Mouse (Mus musculus) thymus, adult 2 months (tissue): Measurements from ENCODE around the gene Chrm5. TPM values are rescaled to one million over a fixed set of nuclear protein-coding genes. Genes with fewer than 3 reads are reported as not detected.

Experiments
- DNase-seq: peaks from one replicate; pipeline ENCODE4 v3.0.0; 2021
- H3K27ac ChIP-seq: fragments of 200-500 bp; 2 replicates; pipeline ENCODE4 v1.5.1; 2012; ENCODE audit warnings: low read length, control low read depth; ENCODE audit not compliant: control insufficient read depth, insufficient read depth
- H3K27me3 ChIP-seq: fragments of 200-500 bp; 2 replicates; pipeline ENCODE4 v1.6.1; 2012; ENCODE audit warnings: mild to moderate bottlenecking, low read length, moderate library complexity, mixed read lengths; ENCODE audit not compliant: control insufficient read depth, insufficient read depth
- H3K36me3 ChIP-seq: fragments of 200-500 bp; 2 replicates; pipeline ENCODE4 v1.6.1; 2012; ENCODE audit warnings: mild to moderate bottlenecking, low read length, moderate library complexity; ENCODE audit not compliant: control insufficient read depth, insufficient read depth
- H3K4me1 ChIP-seq: fragments of 200-500 bp; replicated peaks from 2 replicates; pipeline ENCODE4 v1.6.1; 2012; ENCODE audit warnings: low read length; ENCODE audit not compliant: control insufficient read depth, insufficient read depth
- H3K4me3 ChIP-seq: fragments of 200-500 bp; 2 replicates; pipeline ENCODE4 v1.5.1; 2012; ENCODE audit warnings: mild to moderate bottlenecking, low read length, control low read depth, moderate library complexity; ENCODE audit not compliant: control insufficient read depth, insufficient read depth
- CTCF ChIP-seq: fragments of 200-500 bp; IDR thresholded peaks from 2 replicates; pipeline ENCODE4 v1.5.1; 2012; ENCODE audit warnings: mild to moderate bottlenecking, control low read depth, low read length, moderate library complexity, borderline replicate concordance; ENCODE audit not compliant: control insufficient read depth, poor library complexity, insufficient read depth; ENCODE audit errors: extremely low read depth
- POLR2A ChIP-seq: fragments of 200-500 bp; IDR thresholded peaks from 2 replicates; pipeline ENCODE4 v1.6.1; 2012; ENCODE audit warnings: mild to moderate bottlenecking, low read length, control low read depth, moderate library complexity; ENCODE audit not compliant: control insufficient read depth, poor library complexity, insufficient read depth; ENCODE audit errors: extremely low read depth
- WGBS: fragments of 180-500 bp; shearing (Covaris S2); methylation state at CpG from one replicate; pipeline ENCODE4 v1.1.7; 2018; 5-methylcytosine and 5-hydroxymethylcytosine counted together
- polyA plus RNA-seq: library from polyadenylated mRNA; depleted of rRNA; stranded (reverse); fragments of >200 nt; gene quantifications from 2 replicates; pipeline ENCODE4 v1.2.3, GENCODE M21; 2012

Gene Chrm5
- polyA plus RNA-seq, 1 experiment, result not detected

DNA sequence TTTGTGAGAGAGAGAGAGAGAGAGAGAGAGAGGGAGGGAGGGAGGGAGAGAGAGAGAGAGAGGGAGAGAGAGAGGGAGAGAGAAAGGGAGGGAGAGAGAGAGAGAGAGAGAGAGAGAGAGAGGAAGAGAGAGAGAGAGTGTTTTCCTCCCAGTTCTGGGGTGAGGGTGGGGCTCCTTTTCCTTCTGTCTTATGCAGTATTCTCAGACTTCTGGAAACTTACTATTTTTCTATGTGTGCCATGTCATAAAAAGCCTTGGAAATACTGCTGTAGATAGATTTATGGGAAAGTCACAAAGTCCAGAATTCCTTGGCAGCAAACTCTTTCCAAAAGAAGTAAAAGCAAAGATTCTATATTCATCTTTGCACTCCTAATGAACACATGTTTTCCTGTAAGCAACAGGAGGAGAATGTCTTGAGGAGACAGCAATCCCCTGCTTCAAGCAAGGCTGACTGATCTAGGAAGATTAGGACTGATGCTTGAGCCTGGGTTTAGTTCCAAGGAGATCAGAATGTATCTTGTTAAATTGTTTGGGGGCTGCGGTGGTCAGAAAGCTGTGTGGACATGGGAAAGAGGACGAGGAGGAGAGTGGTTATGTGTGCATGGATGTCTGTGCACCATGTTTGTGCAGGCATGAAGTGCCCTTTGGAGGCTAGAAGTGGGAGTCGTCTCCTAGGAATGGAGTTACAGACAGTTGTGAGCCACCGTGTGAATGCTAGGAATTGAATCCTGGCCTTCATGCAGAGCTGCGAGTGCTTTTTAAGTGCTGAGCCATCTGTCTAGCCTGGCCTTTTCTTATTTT lies 2.2 kb upstream of the Chrm5 start:
- no peak for DNase-seq
- 88% methylated on average over 5 of the region's 5 CpGs for WGBS
- Histone ChIP-seq H3K4me1 (no peaks in the 10 kb centered on the region), H3K27me3 (no peaks in the 10 kb centered on the region), H3K4me3 (no peak overlapping the region), H3K27ac (no peak overlapping the region), H3K36me3 (no peaks in the 10 kb centered on the region)
- TF ChIP-seq CTCF, result no peak
- no peak for TF ChIP-seq POLR2A

DNA sequence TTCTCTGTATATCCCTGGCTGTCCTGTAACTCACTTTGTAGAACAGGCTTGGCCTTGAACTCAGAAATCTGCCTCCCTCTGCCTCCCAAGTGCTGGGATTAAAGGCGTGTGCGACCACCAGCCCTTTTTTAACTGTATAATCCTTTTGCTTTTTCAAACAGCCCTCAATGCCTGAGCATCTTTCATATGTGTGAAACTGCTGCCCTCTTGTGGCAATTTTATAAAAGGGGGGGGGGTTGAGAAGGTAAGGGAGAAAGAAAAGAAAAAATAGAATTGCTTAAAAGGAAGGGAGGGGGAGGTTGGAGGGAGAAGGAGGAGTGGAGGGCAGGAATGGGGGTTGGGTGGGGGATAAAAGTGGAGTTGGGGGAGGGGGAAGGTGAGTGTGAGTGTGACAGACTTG lies 995 bp upstream of the Chrm5 start:
- TF ChIP-seq CTCF (no peak), POLR2A (no peak)
- H3K27me3 ChIP-seq, result no peaks in the 10 kb centered on the region
- no peak overlapping the region for H3K27ac ChIP-seq
- H3K4me3 ChIP-seq, result no peak overlapping the region
- 4% methylated on average over 2 of the region's 2 CpGs for WGBS
- peak; percentile 9 for DNase-seq
- no peaks in the 10 kb centered on the region for H3K4me1 ChIP-seq
- no peaks in the 10 kb centered on the region for H3K36me3 ChIP-seq

DNA sequence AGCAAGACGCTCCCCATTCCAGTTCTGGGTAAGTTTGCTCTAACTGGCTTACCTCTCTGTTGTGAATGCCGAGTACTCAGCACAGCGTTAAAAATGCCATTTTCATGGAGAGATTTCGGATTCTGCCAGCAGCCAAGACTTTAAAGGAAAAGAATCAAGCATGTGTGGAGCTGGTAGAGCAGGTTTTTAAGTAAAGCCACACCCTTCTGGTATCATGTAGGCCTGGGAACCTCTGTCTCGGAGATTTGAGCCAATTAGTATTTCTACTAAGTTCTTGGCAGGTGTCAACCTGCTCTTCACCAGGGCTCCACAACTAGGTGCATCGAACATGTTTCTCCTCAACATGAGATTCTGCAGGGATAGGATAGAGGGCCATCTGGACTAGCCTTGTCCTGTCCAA lies 4.0 kb downstream of the Chrm5 start:
- Histone ChIP-seq H3K4me3 (no peak overlapping the region), H3K27ac (no peak overlapping the region), H3K27me3 (no peaks in the 10 kb centered on the region), H3K36me3 (no peaks in the 10 kb centered on the region), H3K4me1 (no peaks in the 10 kb centered on the region)
- DNase-seq, result no peak
- WGBS, result 91% methylated on average over 6 of the region's 6 CpGs
- TF ChIP-seq CTCF (no peak), POLR2A (no peak)

DNA sequence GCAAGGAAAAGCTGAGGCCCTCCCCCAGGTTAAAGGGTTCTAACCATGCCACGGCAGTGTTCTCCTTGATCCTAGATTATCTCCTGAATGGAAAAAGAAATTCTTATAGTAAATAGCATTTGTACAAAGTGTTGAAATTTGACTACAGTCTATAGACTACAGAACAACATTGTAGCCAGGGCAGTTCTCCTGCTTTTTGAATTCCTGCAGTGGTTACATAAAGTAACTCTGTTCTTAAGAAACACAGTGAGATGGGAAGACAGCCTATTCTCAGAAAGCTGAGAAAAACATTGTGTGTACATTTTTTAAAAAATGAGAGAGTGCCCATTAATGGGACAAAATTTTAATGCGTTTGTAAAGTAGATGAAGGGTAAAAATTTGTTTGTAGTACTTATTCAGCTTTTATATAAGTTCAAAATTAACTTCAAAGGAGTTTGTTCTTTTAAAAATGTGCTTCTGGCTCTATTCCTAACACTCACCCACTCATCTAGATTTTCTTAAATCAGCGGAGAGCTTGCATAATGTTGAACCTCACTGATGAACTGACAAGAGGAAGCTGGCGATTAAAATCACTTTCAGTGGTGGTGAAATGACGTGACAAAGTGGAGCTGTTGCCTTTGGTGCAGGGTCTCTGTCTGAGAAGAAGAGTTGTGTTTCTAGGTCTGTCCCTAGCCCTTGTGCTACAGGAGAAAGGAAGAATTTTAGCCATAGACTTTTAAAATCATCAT lies 5.4 kb downstream of the Chrm5 start:
- WGBS, result 64% methylated on average over 5 of the region's 5 CpGs
- TF ChIP-seq CTCF (no peak), POLR2A (no peak)

DNA sequence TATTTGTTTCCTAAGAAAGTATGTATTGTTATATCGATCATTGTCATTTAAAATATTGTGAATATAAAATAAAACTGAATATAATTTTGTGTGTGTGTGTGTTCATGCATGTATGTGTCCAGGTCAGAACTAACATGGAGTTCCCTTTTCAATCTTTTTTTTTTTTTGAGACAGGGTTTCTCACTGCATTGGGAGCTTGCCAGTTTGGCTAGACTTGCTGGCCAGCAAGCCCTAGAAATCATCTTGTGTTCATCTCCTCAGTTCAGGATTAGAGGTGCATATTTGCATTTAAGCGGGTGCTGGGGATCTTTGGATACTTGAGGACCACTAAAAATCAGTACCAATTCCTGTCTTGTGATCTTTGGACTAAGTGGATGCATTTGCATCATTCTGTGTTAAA lies 8.5 kb downstream of the Chrm5 start:
- WGBS, result 96% methylated on average over 2 of the region's 2 CpGs
- Histone ChIP-seq H3K4me1 (no peaks in the 10 kb centered on the region), H3K36me3 (peaks cover 23% of the 10 kb centered on the region), H3K27ac (no peak overlapping the region), H3K4me3 (no peak overlapping the region), H3K27me3 (no peaks in the 10 kb centered on the region)
- no peak for DNase-seq
- TF ChIP-seq POLR2A (no peak), CTCF (no peak)

More for the DNA sequence above, 5.4 kb downstream of the Chrm5 start:
- H3K4me1 ChIP-seq, result no peaks in the 10 kb centered on the region
- no peaks in the 10 kb centered on the region for H3K27me3 ChIP-seq
- no peaks in the 10 kb centered on the region for H3K36me3 ChIP-seq
- H3K4me3 ChIP-seq, result no peak overlapping the region
- no peak overlapping the region for H3K27ac ChIP-seq
- DNase-seq, result no peak

DNA sequence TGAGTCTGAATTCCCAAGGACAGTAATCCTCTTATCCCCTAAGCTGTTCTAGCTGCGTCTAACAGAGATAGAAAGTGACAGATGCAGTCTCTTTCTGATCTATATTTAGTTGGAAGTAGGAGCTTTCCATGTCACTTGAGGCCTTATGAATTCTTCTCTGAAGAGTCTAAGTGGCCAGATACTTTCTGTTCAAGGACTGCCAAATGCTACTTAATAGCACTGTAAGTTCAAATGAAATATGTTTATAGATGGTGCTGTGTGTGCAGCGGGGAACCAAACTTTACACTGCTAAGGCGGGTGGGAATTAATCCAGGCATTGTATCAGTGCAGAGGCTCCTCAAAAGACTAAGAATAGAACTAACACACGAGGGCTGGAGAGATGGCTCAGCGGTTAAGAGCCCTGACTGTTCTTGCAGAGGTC lies 9.6 kb downstream of the Chrm5 start:
- 93% methylated on average over 5 of the region's 5 CpGs for WGBS
- Histone ChIP-seq H3K27ac (no peak overlapping the region), H3K4me3 (no peak overlapping the region), H3K36me3 (peaks cover 31% of the 10 kb centered on the region), H3K4me1 (no peaks in the 10 kb centered on the region), H3K27me3 (no peaks in the 10 kb centered on the region)
- DNase-seq, result no peak
- TF ChIP-seq CTCF (no peak), POLR2A (no peak)
